Mouse (Mus musculus): ENCODE results near the gene Tgfa.

Tgfa gene

DNA sequence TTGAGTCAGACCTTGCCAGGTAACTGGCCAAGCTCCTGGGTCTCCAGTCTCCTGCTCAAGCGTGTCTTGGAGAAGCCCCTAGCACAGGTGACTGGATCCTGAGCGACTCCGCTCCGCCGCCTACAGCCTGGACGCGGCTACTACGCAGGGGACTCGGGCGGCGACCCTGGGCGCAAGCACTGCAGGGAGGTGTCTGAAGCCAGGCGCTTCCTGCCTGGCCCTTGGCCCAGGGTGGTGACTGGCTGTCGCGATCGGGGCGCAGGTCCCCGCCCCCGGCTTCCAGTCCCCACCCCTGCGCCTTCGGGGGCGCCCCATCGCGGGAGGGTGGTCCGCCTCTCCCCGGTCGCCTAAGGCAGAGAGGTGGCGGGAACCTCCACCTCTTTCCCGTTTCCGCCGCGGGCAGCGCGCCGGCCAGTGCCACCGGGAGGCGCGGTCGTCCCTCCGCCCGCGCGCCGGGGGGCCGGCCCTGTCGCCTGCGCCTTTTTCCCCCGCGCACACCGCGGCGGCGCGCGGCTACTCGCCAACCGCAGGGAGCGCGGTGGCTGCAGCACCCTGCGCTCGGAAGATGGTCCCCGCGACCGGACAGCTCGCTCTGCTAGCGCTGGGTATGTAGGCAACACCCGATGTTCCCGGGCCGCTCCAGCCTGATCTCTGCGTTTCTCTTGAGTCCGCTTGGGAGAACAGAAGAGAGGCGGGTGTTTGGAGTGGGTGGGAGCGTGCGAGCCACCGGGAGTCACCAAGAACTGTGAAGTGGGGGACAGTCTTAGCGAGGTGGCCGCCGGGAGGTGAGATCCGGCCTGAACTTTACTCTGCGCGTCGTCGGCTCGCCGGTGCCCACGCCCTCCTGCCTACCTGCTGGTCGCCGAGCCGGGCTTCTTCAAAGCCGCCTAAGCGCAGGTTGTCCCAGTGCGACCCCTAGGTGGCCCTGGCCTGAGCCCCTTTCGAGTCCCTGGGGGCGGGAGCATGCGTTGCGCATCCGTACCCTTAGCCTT lies at the start of gene Tgfa:
Gene Tgfa, plus strand, starts transcription at position 283 of the 992 bp plus-strand sequence.
- no peak for DNase-seq (ENCODE audit: low spot score)

DNA sequence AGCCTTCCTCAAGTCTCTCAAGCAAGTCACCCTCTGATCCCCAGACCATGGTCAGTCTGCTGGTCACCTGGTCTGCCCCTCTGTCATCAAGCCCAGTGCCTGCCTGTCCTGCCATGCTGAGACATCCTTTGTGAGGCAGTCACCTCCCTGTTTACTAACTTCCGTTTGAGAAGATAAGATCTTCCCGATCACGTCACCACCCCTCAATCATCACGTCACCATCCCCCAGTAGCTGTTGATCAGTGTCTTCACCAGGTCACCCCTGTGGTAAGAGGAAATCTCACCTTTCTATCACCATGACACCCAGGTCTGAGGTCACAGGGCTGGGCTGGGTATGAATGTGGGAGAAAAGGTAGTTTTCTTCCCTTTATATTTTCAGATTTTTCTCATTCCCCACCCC lies 46.5 kb upstream of the Tgfa start:
- no peak for DNase-seq (ENCODE audit: low spot score)

DNA sequence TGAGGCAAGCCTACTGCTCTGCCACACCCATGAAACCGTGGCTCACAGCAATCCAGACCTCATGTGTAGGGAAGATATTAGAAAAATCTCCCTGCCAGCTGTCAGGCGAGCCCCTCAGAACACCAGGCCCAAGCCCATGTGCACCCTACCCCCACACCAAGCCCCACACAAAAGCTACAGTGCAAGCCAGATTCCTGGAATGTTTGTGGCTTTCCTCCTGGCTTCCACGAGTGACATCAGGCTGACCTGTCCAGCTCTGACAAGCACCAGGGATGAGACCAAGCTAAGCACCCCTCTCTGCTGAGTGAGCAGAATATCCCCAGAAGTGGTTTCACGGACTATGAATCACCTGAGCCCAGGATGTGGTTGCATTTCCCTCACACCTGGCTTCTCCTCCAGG lies 46.0 kb upstream of the Tgfa start:
- no peak for DNase-seq (ENCODE audit: low spot score)

DNA sequence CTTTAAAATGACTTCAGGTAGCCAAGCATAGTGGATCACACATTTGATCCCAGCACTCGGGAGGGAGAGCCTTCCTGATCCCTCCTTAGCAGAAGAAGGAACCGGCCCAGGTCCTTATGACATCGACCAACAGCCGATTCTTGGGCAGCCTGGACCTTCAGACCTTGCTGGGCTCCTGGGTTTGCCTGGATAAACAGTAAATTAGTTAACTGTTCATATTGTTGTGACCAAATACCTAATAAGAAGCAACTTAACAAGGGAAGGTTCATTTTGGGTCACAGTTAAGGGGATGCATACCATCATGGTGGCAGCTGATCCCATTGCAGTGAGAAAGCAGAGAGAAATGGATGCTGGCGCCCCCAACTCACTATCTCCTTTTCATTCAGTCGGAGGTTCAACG lies 42.3 kb upstream of the Tgfa start:
- DNase-seq (ENCODE audit: low spot score): no peak

DNA sequence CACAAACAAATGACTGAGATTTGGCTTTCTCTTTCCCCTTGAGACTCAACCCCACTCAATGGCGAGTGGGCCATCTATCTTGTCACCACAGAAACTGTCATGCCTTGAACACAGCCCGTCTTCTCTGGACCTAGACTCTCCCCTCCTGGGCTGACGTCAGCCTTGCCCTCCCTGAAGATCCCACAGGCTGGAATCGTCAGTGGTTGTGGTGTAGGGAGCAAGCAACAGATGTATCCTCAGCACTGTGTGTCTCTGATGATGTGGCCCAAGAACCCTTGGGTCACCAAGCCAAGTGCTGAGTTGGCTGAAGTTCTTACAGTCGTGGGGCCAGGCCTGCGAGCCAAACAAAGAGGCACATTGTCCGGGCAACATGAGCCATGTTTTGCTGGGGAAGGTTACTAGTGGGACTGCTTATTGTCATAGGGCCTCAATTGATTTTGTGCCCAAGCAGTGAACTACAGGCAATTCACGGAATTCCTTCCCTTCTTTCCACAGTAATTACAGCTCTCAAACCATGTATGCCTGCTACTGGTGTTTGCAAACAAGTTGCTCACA lies 41.5 kb upstream of the Tgfa start:
- DNase-seq (ENCODE audit: low spot score): peak; percentile 91

DNA sequence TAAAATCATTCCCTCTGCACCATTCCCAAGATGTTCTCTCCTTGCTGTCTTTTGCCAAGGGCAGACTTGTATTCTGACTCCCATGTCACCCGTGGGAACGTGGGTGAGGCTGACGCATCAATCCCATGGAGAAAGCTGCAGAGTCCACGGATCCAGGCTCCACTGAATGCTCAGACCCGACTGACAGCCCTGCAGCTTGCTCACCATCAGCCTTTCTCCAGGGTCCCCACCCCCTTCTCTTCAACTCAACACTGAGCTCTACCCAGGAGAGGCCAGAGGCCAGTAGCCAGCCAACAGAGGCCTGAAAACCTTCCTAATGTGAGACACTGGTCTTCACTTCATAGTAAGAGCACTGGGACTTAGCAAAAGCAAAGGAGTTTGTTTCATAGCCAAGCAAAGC lies 41.0 kb upstream of the Tgfa start:
- DNase-seq (ENCODE audit: low spot score): peak; percentile 87

DNA sequence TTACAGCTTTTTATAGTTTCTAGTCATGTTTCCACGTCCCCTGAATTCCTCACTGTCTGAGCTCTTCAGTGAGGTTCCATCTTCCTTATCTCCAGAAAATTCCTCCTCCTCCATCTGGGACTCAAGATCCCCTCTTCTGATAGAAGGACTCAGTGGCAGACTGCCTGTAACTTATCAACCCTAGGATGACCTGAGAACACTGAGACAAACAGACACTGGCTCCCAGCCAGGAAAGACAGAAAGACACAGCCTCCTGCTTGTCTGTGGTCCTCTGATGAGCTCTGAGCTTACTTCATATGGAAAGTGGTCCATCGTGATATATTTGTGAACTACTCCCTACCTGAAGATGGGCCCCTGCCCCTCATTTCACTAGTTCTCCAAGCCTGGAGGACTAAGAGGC lies 40.5 kb upstream of the Tgfa start:
- DNase-seq (ENCODE audit: low spot score): peak; percentile 72

DNA sequence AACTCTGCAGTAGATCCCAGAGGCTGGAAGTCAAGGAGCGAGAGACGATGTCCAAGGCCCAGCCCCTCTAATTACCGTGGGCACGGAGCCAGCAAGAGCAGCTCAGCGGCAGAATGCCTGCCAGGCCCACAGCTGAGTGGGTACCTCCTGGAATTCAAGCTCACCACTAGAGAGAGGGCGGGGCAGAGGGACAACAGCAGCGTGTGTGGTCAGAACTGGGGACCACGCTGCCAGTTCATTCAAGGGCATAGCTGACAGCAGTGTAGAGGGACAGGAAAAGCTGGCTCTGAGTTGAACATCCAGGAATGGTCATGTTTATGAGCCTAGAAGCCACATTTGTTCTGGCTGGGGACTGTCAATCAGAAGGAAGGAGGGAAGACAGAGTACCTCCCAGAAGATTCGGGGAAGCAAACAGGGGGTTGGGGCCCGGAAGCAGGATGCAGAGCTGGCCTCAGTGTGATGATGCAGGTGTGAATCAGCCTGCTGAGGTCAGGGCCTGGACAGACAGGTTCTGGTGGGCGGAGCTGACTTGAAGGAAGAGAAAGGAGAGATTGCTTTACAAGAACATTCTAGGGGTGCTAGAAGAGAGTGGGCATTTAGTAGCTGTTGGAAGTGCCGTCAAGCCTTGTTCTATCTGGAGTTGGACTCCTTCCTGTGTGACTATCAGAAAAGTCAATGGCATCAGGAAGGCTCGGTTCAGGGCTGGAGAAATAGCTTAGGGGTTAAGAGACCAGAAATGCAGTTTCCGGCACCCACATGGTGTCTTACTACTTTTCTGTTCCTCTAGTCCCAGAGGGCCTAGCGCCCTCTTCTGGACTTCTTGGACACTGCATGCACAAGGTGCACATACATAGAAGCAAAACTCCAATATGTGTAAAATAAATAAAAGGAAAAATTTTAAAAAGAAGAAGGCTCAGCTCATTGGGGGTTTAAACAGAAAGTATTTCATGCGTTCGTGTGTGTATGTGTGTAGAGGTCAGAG lies 37.5 kb upstream of the Tgfa start:
- no peak for DNase-seq (ENCODE audit: low spot score)

DNA sequence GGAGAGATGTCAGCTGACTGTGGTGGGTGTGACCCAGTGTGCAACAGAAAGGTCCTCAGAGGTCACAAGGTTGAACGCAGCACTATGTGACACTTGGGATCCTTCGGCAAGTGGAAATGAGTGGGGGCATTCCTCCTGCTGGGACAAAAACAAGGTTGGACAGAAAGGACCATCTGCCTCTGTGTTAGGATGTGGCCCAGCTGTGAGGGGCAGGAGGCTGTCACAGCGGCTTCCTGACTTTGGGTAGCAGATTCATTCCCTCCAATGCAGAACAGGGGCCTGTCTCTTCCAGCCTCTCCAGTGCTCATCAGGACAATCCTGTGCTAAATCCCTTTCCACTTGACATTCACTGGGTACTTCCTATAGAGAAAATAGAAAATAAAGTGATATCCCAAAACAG lies 34.1 kb upstream of the Tgfa start:
- DNase-seq (ENCODE audit: low spot score): no peak

DNA sequence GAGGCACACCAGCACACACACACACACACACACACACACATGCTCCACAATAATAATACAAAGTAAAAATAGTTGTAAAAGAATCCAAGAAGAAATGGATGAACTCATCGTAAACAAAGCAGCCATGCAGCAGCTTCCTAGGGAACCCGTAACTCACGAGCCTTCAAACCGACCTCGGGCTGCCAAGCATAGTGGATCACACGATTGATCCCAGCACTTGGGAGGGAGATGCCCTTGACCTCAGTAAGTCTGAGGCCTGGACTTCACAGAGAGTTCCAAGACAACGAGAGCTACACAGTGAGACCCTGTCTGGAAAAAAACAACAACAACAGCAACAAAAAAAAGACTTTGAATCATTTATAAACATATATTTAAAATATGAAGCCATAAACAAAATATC lies 33.4 kb upstream of the Tgfa start:
- DNase-seq (ENCODE audit: low spot score): no peak

DNA sequence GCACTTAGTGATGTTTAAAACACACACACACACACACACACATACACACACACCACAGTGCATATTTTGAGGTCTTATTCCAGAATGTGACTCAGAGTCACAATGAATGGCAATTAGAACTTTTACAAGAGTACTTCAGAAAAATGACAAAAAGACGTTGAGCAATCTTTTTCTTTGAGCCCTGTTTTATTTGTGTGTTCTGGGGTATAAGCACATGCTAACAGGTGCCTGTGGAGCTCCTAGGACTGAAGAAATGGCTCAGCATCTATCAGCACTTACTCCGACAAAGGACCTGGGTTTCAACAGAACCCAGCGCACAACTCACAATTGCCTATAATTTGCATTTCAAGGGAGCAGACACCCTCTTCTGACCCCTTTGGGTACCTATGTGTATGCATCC lies 31.0 kb upstream of the Tgfa start:
- no peak for DNase-seq (ENCODE audit: low spot score)

DNA sequence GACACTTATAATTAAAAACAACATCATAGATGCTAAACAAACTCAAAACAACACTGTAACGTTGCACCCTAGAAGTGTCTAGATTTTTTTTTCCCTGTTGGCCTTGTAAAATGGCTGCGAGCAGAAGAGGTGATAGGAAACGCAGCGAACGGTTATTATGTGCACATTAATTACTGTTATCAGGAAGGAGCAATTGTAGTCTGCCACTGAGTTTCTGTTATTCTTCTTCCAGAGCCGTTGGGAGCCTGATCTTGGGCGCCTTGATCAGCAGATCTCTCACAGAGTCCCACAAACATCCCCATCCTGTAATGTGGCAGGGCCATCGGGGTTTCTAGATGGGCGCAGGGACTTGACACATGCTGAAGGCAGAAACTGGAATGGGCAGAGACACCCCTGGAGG lies 28.6 kb upstream of the Tgfa start:
- no peak for DNase-seq (ENCODE audit: low spot score)

DNA sequence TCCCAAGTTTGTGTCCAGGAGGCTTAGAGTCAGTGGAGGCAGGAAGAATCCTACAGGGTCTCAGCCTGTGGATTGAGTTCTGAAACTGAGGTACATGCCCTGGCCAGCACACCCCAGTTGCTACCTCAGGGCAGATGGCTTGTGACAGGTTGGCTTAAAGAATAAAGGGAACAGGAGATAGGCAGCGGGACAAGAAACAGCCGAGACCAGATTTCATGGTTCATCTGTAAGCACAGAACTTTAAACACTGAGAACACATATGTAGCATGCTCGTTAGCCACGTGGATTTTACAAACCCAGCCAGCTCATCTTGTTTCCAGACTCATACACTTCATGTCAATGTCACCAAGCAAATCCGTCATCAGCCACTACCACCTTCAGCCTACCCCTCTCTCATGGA lies 27.2 kb upstream of the Tgfa start:
- DNase-seq (ENCODE audit: low spot score): no peak

DNA sequence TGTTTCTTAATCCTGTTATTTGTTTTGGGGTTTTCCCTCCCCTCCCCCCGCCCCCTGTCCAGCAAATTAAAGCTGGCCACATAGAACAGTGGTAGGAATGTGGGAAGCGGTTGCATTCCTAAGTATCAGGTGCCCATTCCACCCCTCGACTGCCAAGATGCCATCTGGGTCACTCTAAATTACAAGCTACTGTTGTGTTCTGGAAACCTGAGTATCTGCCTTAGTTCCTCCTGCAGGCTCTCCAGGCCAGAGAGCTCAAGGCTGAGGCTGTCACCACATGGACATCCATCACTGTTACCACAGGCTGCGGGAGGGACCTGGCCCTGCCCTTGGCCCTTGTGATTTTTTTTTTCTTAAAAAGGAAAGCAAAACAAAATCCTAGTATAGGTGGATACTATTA lies 25.9 kb upstream of the Tgfa start:
- no peak for DNase-seq (ENCODE audit: low spot score)

DNA sequence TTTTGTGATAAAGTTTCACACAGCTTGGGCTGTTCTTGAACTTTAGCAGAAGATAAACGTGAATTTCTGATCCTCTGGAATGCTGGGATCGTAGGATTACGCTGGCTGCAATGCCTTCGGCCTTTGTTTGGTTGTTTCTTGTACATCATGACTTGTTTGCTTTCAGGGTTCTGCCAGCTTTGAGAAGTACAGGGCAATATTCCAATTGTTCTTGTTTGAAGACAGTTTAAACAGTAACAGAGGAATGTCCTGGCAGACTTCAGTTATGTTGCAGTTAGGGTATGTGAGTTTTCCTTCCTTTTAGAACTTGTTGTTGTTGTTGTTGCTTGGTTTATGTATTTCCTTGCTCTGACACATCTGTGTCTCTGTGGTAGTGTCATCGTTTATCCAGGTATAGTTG lies 18.8 kb upstream of the Tgfa start:
- DNase-seq (ENCODE audit: low spot score): peak; percentile 28

DNA sequence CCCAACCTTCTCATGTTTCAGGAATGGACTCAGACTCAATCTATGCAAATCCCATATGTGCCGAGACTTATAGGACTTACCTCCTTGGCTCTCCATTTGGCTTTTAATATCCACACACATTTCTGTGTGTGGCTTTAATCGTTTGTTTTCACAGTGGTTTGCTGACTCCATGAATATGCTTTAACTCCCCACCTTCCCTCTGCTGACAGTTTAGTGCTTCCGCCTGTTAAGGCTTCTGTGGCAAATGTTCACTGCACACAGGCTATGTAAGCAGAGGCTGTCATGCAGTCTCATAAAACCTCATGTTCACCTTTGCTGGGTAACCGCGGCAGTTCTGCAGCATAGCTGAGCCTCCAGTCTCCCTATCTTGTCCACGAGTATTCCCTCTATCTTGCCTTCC lies 18.3 kb upstream of the Tgfa start:
- no peak for DNase-seq (ENCODE audit: low spot score)

DNA sequence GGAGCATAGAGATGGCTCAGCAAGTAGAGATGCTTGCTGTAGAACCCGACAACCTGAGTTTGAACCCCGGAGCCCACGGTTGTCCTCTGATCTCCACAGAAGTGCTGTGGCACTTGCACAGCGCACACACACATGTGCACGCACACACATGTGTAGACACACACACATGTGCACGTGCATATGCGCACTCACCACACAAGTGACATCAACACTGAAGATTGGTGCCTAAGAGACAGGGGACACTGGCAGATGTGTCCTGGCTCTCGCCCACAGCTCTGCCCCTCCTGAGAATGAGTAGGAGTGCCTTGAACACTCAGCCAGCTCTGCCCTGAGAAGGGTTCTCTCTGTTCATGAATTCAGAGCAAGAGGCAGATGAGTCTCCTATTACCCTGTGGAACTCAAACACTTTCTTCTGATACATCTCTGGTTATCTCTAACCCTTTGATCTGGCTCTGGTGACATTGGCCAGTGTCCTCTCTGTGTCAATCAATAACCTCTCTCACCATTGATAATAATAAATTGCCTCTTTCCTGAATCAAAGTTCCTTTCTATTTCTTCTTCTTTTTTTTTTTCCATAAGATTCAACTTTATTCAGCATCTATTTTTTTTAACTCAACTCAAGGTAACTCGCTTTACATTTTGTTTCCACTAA lies 17.6 kb upstream of the Tgfa start:
- no peak for DNase-seq (ENCODE audit: low spot score)

DNA sequence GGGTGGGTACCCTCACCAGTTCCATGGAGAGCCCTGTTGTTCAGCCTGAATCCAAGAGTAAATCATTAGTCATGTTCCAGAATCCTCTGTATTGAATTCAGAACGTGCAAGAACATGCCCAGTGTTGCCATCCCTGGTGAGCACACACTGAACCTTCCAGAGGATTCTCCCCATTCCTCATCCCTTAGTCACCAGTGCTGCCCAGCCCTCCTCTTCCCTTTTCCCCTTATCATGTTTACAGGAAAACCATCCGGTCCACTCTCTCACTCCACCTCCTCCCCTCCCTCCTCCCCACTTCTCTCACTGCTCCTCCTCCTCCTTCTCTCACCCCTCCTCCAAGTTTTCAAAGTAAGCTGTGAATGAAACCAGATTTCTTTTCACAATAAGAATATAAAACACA lies 14.4 kb upstream of the Tgfa start:
- DNase-seq (ENCODE audit: low spot score): peak; percentile 20

DNA sequence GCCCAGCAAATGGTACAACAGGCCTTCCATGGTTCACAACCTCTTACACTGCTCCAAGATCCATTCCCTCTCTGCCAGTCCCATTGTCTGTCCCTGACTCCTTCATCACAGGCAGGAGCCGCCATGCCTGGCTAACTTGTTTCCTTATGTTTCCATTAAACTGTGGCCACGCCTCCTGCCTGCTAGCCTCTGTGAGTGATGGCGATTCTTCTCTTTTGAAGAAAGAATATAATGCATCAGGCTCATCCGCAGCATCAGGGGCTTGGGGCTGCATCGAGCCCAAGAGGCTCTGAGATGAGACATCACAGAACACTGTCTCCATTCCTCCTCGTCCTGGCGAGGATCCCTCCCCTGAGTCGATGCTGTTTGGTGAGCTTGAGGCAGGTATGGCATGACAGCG lies 13.0 kb upstream of the Tgfa start:
- no peak for DNase-seq (ENCODE audit: low spot score)

DNA sequence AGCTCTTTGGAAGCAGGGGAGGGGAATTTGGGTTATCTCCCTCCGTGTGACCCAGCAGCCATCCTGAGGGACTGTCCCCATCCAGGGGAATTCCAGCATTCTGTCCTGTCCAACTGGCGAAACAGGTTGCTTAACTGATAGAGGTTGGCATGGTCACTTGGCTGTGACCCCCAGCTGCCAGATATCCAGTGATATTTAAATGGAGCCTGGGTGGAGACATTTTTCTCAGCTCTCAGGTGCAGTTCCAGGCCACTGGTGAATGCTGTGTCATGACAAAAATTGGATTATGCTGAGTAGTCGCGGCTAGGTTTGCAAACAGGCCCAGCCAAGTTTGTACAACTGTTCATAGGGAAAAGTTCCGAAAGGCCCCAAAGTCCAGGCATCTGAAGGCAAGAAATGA lies 12.4 kb upstream of the Tgfa start:
- DNase-seq (ENCODE audit: low spot score): no peak

DNA sequence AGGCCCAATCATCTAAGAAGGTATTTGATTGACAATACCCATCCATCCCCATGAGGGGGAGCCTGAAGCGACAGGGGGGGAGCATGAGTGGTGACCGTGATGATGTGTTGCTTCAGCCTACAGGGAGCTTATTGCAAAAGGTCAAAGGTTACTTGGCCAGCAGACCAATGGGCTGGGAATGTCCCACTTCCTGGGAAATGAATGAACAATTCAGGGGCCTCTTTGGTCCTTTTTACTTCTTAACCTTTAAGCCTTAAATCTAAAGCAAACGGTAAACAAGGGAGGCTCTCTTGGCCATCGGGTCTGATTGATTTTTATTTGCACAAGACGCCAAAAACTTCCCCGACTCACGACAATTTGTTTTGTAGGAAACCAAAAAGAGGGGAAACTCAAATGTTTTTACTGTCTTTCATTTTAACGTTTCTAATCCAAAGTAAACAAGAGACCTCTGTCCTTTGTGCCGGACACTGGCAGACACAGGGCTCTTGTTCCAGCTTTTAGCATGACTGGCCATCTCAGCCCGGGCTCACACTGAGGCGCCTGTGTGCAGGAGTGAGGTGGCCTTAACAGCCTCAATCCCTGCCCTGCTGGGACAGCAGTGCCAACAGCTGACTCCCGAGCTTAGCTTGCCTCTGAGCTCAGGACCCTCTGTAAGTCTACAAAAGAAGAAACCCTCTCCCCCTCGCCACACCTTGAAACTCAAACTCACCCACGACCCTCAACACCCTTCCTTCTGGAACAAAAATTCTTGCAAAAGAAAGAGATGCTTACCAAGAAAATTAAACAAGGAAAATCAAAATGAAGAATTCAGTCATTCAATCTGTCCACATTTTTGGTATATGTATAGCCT lies 8.7 kb upstream of the Tgfa start:
- no peak for DNase-seq (ENCODE audit: low spot score)

All from adipocyte (in vitro differentiated cells).